Mouse (Mus musculus) inflammation-experienced regulatory T-cells, adult 6 months (primary cell): Measurements from ENCODE around the gene Plekhm1. TPM values are rescaled to one million over a fixed set of nuclear protein-coding genes. Genes with fewer than 3 reads are reported as not detected.
"Not testable (repeated sequence)": the region's sequence is repeated elsewhere in the genome, so short reads cannot be mapped to it uniquely, and the experiment has no call there.

Experiments used
- ATAC-seq: one replicate; pipeline ENCODE4 v1.8.0; 2017
- polyA plus RNA-seq, 3 experiments: library from polyadenylated mRNA; unstranded; fragments of 100-300 nt; shearing (Covaris generic); gene quantifications; one replicate each; pipeline ENCODE4 v1.2.1; 2017

Gene Plekhm1
- polyA plus RNA-seq: 10 to 100 TPM in 2 of 3 experiments, 1 to 10 TPM in 1; 9.0 to 11.9 (median 10.0) TPM

GRCm38 (mm10) chr11:103411981-103412949 lies at the start of gene Plekhm1:
TSS of gene Plekhm1 (minus strand) at chr11:103412687.
- ATAC-seq: peak; percentile 96

GRCm38 (mm10) chr11:103451105-103451504 lies 38.6 kb upstream of the Plekhm1 start:
- not testable (repeated sequence) for ATAC-seq

GRCm38 (mm10) chr11:103449721-103450120 lies 37.2 kb upstream of the Plekhm1 start:
- not testable (repeated sequence) for ATAC-seq

GRCm38 (mm10) chr11:103443678-103444077 lies 31.2 kb upstream of the Plekhm1 start:
- no peak for ATAC-seq

- ATAC-seq: no peak
Measured at GRCm38 (mm10) chr11:103436282-103436681, 23.8 kb upstream of the Plekhm1 start.

- no peak for ATAC-seq
Measured at GRCm38 (mm10) chr11:103425031-103425430, 12.5 kb upstream of the Plekhm1 start.

- no peak for ATAC-seq
Measured at GRCm38 (mm10) chr11:103419667-103420066, 7.2 kb upstream of the Plekhm1 start.

GRCm38 (mm10) chr11:103419226-103419625 lies 6.7 kb upstream of the Plekhm1 start:
- ATAC-seq: no peak

GRCm38 (mm10) chr11:103413516-103413915 lies 1.0 kb upstream of the Plekhm1 start:
- no peak for ATAC-seq

GRCm38 (mm10) chr11:103412950-103413423 lies 500 bp upstream of the Plekhm1 start:
- peak; percentile 12 for ATAC-seq

GRCm38 (mm10) chr11:103411301-103411700 lies 1.2 kb downstream of the Plekhm1 start:
- no peak for ATAC-seq

GRCm38 (mm10) chr11:103408880-103409279 lies 3.6 kb downstream of the Plekhm1 start:
- no peak for ATAC-seq

GRCm38 (mm10) chr11:103407136-103407535 lies 5.4 kb downstream of the Plekhm1 start:
- ATAC-seq: not testable (repeated sequence)

GRCm38 (mm10) chr11:103406551-103406950 lies 5.9 kb downstream of the Plekhm1 start:
- no peak for ATAC-seq

GRCm38 (mm10) chr11:103405814-103406213 lies 6.7 kb downstream of the Plekhm1 start:
- ATAC-seq: no peak

GRCm38 (mm10) chr11:103404618-103405017 lies 7.9 kb downstream of the Plekhm1 start:
- no peak for ATAC-seq

GRCm38 (mm10) chr11:103403776-103404175 lies 8.7 kb downstream of the Plekhm1 start:
- ATAC-seq: no peak

GRCm38 (mm10) chr11:103402738-103403137 lies 9.7 kb downstream of the Plekhm1 start:
- no peak for ATAC-seq

- ATAC-seq: peak; percentile 50
Measured at GRCm38 (mm10) chr11:103402198-103402597, 10.3 kb downstream of the Plekhm1 start.

GRCm38 (mm10) chr11:103399986-103400385 lies 12.5 kb downstream of the Plekhm1 start:
- no peak for ATAC-seq

- ATAC-seq: no peak
Measured at GRCm38 (mm10) chr11:103399050-103399449, 13.4 kb downstream of the Plekhm1 start.

- no peak for ATAC-seq
Measured at GRCm38 (mm10) chr11:103396682-103397081, 15.8 kb downstream of the Plekhm1 start.

GRCm38 (mm10) chr11:103396236-103396635 lies 16.3 kb downstream of the Plekhm1 start:
- no peak for ATAC-seq

- ATAC-seq: no peak
Measured at GRCm38 (mm10) chr11:103394604-103395003, 17.9 kb downstream of the Plekhm1 start.
